12 mouse cellular contexts compared by ENCODE assay signal in the genomic region with DNA sequence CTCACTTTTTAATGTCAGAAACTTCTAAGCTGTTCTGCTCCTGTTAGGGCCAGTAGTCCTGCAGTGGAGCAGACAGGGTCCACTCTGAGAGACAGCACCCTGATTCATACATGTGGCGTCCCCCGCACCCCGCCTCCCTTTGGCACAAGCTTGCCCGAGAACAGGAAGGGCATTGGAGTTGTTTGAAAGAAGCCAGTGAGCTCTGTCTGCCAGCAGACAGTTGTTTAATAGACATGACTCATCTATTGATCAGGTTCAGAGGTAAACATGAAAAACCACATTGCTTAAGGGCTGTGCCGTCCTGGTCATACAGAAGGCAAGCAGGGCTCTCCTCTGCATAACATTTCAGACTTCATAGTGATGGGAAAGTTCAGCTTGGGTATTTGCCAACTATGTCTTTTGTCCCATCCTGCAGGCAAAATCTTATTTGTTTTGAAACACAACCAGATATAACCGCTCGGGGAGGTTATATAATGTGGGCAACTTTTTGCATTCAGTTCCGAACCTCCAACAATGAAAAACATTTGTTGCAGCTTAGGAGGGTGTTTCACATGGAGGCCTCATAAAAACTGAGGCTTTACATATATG. TPM values are rescaled to one million over a fixed set of nuclear protein-coding genes. Genes with fewer than 3 reads are reported as not detected.
DNase-seq lines count a peak whose midpoint lies in the region; ATAC-seq and TF ChIP-seq lines count a peak whose summit lies in the region.
"Had no signal": no experiment of that assay in that cellular context is flagged by ENCODE, and none has a peak within 500 bp of the region (broad histone marks: within the 10 kb centered on the region; RNA-seq: fewer than 3 reads in every experiment).

No protein-coding gene starts in this region.

- H3K4me3 ChIP-seq in lung, embryonic 14.5 days (ENCODE audit: low read depth, low read length) = no peak overlapping the region

- peak; percentile 42 for DNase-seq in adrenal gland, postnatal 10 days
- no peak for DNase-seq in adrenal gland, postnatal 4 days (ENCODE audit: low spot score in 2 of 2)
- DNase-seq in layer of hippocampus, adult 9-11 months = peak; percentile 29
- no peak for DNase-seq in layer of hippocampus, postnatal 36 days
- peak; percentile 63 for DNase-seq in 3134 (ENCODE audit: extremely low read depth, insufficient read length, low spot score)
- DNase-seq in lung, embryonic 14.5 days = peak; percentile 37
- DNase-seq in left cerebral cortex, adult 9 months (ENCODE audit: low spot score in 2 of 2) = no peak
- no peak for DNase-seq in kidney, adult 11 months
- DNase-seq: cerebellum, adult 2 months; left cerebral cortex, postnatal 4 days; thymus, postnatal 4 days had no signal

- WGBS in lung, embryonic 14.5 days = 70% methylated on average over 8 of the region's 8 CpGs

- TF ChIP-seq CTCF in lung, embryonic 14.5 days (IDR thresholded peaks at IDR 0.05; ENCODE audit: low read depth) = no peak

- H3K36me3 ChIP-seq in lung, embryonic 14.5 days (ENCODE audit: insufficient read depth) = peaks cover 72% of the 10 kb centered on the region

- no peaks in the 10 kb centered on the region for H3K27me3 ChIP-seq in lung, embryonic 14.5 days (ENCODE audit: insufficient read depth, low read length)

- 0 out of 2 replicates have a peak overlapping the region, but pooled peaks have one; percentile 18 for H3K27ac ChIP-seq in lung, embryonic 14.5 days (ENCODE audit: low read depth)

- no peaks in the 10 kb centered on the region for H3K9me3 ChIP-seq in lung, embryonic 14.5 days (ENCODE audit: low read depth, low read length)
- H3K9me3 ChIP-seq: G1E had no signal

- H3K4me2 ChIP-seq in lung, embryonic 14.5 days = no peak overlapping the region

- no peak for ATAC-seq in lung, embryonic 14.5 days (ENCODE audit: insufficient read depth)

- no peaks in the 10 kb centered on the region for H3K4me1 ChIP-seq in lung, embryonic 14.5 days (ENCODE audit: insufficient read depth)

- no peak overlapping the region for H3K9ac ChIP-seq in lung, embryonic 14.5 days

RNA-seq across cellular contexts. Expression of gene Cemip2, which starts 36.4 kb away (rescaled TPM):
- 10 to 100 TPM; 23.4 to 25.9 TPM for total RNA-seq in adrenal gland, postnatal 10 days (2021)
- total RNA-seq in adrenal gland, postnatal 4 days (2021) = 10 to 100 TPM; 27.1 to 29.9 TPM
- total RNA-seq in layer of hippocampus, postnatal 36 days (2021) = 10 to 100 TPM; 12.5 to 12.7 TPM
- 31.5 and 32.3 TPM in 2 replicates for polyA plus RNA-seq in lung, embryonic 14.5 days (2014; fragmentation: Nextera tagmentation; extraction: Ambion mirVana)

Comparison
In these comparisons a context has a peak if more than half of its experiments do, and no peak if none do; other contexts are left out.
1. DNase-seq: peak in adrenal gland, postnatal 10 days (single experiment), layer of hippocampus, adult 9-11 months (single experiment), 3134 (single experiment) and lung, embryonic 14.5 days (single experiment); none in adrenal gland, postnatal 4 days (0 of 2), layer of hippocampus, postnatal 36 days (0 of 2), left cerebral cortex, adult 9 months (0 of 2) and kidney, adult 11 months (single experiment).